ENCODE assay signal across 21 mouse cellular contexts in the genomic region with DNA sequence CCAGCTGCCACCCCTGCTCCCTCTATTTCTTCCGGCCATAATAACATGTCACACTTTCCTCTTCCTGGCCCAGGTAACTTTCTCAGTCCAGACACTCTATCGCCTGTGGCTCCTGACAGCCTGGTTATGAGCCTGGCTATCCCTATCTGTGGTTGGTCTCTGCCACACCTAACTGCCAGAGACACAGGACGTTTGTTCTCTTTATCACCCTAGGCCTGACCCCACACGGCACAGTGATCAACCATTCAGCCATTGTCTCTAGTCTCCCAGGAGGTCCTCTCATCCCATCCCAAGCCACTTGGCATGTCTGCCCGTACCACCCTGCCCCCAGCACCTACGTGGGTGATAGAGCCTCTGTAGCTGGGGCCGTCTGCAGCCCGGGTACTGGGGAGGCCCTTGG.
"Had no signal": no experiment of that assay in that cellular context is flagged by ENCODE, and none has a peak within 500 bp of the region (broad histone marks: within the 10 kb centered on the region; RNA-seq: fewer than 3 reads in every experiment).

No protein-coding gene starts in this region.

- H3K9me3 ChIP-seq: lung, embryonic 15.5 days; midbrain, embryonic 12.5 days; midbrain, embryonic 15.5 days; neural tube, embryonic 12.5 days; neural tube, embryonic 15.5 days; stomach, embryonic 15.5 days had no signal

- H3K4me2 ChIP-seq: lung, embryonic 15.5 days; midbrain, embryonic 12.5 days; midbrain, embryonic 15.5 days; neural tube, embryonic 12.5 days; neural tube, embryonic 15.5 days; stomach, embryonic 15.5 days had no signal

- DNase-seq: kidney, adult 18-20 months; kidney, adult 9 months; kidney, postnatal 14 days; kidney, postnatal 4 days; layer of hippocampus, adult 9-11 months; layer of hippocampus, postnatal 36 days; lung, adult 18-20 months; lung, postnatal 10 days; lung, postnatal 36 days; right cerebral cortex, adult 18-20 months; right cerebral cortex, postnatal 14 days; right cerebral cortex, postnatal 4 days; thymus, postnatal 25 days had no signal

- H3K4me3 ChIP-seq: left cerebral cortex, adult 2 months; lung, embryonic 15.5 days; midbrain, embryonic 12.5 days; midbrain, embryonic 15.5 days; neural tube, embryonic 12.5 days; neural tube, embryonic 15.5 days; stomach, embryonic 15.5 days had no signal

- H3K27ac ChIP-seq: left cerebral cortex, adult 2 months; lung, embryonic 15.5 days; midbrain, embryonic 12.5 days; midbrain, embryonic 15.5 days; neural tube, embryonic 12.5 days; neural tube, embryonic 15.5 days; stomach, embryonic 15.5 days had no signal

- H3K9ac ChIP-seq: lung, embryonic 15.5 days; midbrain, embryonic 12.5 days; midbrain, embryonic 15.5 days; neural tube, embryonic 12.5 days; neural tube, embryonic 15.5 days; stomach, embryonic 15.5 days had no signal

- ATAC-seq: intestine, embryonic 16.5 days; midbrain, embryonic 15.5 days had no signal

- H3K4me1 ChIP-seq: lung, embryonic 15.5 days; midbrain, embryonic 12.5 days; midbrain, embryonic 15.5 days had no signal

- H3K27me3 ChIP-seq: lung, embryonic 15.5 days; midbrain, embryonic 12.5 days; midbrain, embryonic 15.5 days; neural tube, embryonic 12.5 days; neural tube, embryonic 15.5 days; stomach, embryonic 15.5 days had no signal
